Mouse (Mus musculus) gastrocnemius, postnatal 36 days (tissue): ENCODE data around the gene Fam20c. TPM values are rescaled to one million over a fixed set of nuclear protein-coding genes. Genes with fewer than 3 reads are reported as not detected.

ENCODE experiments used
- total RNA-seq, 2 experiments: library from RNA; stranded (reverse); gene quantifications; 2 replicates each; pipeline ENCODE4 v1.2.3; 2021

Fam20c gene
- total RNA-seq, 2 experiments from 2014 or later = 13.9 to 16.3 TPM

Other genes starting within 250 kb of the Fam20c start
- not detected for gene 1700123K08Rik, start 189.8 kb upstream of the Fam20c start, total RNA-seq
- 10 to 100 TPM in 1 of 2 experiments, 1 to 10 TPM in 1; 10.0 to 14.3 TPM for gene Zfp68, start 134.8 kb upstream of the Fam20c start, total RNA-seq
- 1 to 10 TPM; 1.9 to 2.5 TPM for gene A430033K04Rik, start 131.7 kb upstream of the Fam20c start, total RNA-seq
- not detected for gene Gm5294, start 65.6 kb downstream of the Fam20c start, total RNA-seq
- gene Pdgfa, start 242.9 kb downstream of the Fam20c start, total RNA-seq = 10 to 100 TPM; 21.9 to 22.1 TPM